Mouse (Mus musculus): ENCODE data around the gene Chchd1.

DNA sequence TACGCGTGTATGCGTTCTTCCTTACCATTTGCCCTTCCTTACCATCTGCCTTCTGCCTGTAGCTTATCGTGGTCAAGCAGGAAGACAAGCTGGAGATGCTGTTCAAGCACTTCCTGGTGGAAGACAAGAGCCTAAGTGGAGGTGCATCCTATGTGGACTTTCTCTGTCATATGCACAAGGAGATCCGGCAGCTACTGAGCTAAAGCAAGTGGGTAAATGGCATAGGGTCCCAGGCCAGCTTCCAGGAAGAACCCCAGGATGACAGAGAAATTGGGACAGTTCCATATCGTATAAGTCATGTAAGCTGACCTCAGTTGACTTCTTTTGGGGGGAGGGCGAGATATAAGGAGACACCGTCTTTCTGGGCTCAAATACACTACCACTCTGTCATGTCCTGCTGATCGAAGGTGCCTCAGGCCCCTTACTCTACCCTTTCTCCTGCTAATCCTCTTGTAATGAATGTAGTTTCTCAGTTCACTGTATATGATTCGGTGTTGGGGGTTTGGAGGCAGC lies 9.2 kb upstream of the Chchd1 start:
- TF ChIP-seq CTCF (IDR thresholded peaks at IDR 0.05; ENCODE audit: control insufficient read depth, insufficient read depth, insufficient replicate concordance, low read depth, low read length), result no peak
- TF ChIP-seq POLR2A (IDR thresholded peaks at IDR 0.05; ENCODE audit: control insufficient read depth, low read depth, low read length), result no peak

All from testis, adult 2 months (tissue).